Mouse (Mus musculus) small intestine, adult 2 months (tissue): ENCODE measurements around the gene Olfr1079.

Experiments used
- CTCF ChIP-seq: fragments of 200-500 bp; IDR thresholded peaks from 2 replicates; pipeline ENCODE4 v1.5.1; 2012; ENCODE audit warnings: low read depth, mild to moderate bottlenecking, control low read depth, inconsistent platforms, low read length, moderate library complexity, mixed read lengths; ENCODE audit not compliant: insufficient replicate concordance, insufficient read length; ENCODE audit errors: extremely low read depth
- POLR2A ChIP-seq: fragments of 200-500 bp; IDR thresholded peaks from 2 replicates; pipeline ENCODE4 v1.6.1; 2012; ENCODE audit warnings: low read depth, mild to moderate bottlenecking, control low read depth, inconsistent platforms, low read length, moderate library complexity

DNA sequence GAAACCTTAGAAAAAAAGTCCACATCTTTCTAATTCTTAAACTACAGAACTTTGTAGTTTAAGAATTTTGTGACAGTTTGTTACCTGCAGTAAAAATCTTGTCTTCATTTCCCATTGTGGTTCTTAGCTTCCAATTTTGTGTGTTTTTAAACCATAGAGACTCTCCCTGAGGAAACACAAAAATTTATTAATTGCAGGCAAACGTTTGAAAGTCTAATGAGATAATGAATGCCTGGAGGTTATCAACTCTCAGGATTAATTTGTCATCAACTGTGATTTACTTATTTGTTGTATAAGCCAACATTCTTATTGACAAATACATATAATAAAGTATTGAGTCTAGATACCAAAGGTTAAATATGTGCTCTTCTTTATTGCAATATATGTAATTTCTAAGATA lies 55.0 kb downstream of the Olfr1079 start, which contains the start of gene Olfr228:
- TF ChIP-seq CTCF: no peak
- no peak for TF ChIP-seq POLR2A
